Mouse (Mus musculus) megakaryocyte, embryonic 14.5 days (primary cell): Measurements from ENCODE around the gene Fkbpl.

Source experiments
- FLI1 ChIP-seq: IDR thresholded peaks from 2 replicates; pipeline ENCODE4 v1.6.1; 2012; ENCODE audit warnings: low read length, inconsistent platforms, mixed read lengths
- GATA1 ChIP-seq: IDR thresholded peaks from 3 replicates; pipeline ENCODE4 v1.6.1; 2012; ENCODE audit warnings: mixed read lengths, low read length, inconsistent platforms, borderline replicate concordance

GRCm38 (mm10) chr17:34623161-34623560 lies 21.4 kb upstream of the Fkbpl start:
- TF ChIP-seq GATA1, result no peak
- TF ChIP-seq FLI1, result no peak
